8 mouse cellular contexts compared by ENCODE assay signal in genomic region chr2:130697153-130697810, GRCm38 (mm10). TPM values are rescaled to one million over a fixed set of nuclear protein-coding genes. Genes with fewer than 3 reads are reported as not detected.
DNase-seq lines count a peak whose midpoint lies in the region; ATAC-seq and TF ChIP-seq lines count a peak whose summit lies in the region.

Gene Slc4a11, minus strand, starts transcription at chr2:130697519.

- peak within 1 kb of the TSS; percentile 100 for H3K4me2 ChIP-seq in hindbrain, postnatal 0 days (ENCODE audit: low read depth, low read length)
- H3K4me2 ChIP-seq in midbrain, postnatal 0 days (ENCODE audit: low read depth, low read length, poor library complexity, severe bottlenecking) = peak within 1 kb of the TSS; percentile 99
- peak within 1 kb of the TSS; percentile 97 for H3K4me2 ChIP-seq in stomach, embryonic 15.5 days

- intact Hi-C loops in gastrocnemius, postnatal 14 days (cut with DNase I; ENCODE audit: low total_unique reads) = no loop called here

- peak; percentile 59 for ATAC-seq in hindbrain, postnatal 0 days
- peak; percentile 64 for ATAC-seq in midbrain, postnatal 0 days (ENCODE audit: low FRiP score)
- peak; percentile 65 for ATAC-seq in stomach, embryonic 15.5 days (ENCODE audit: insufficient read depth, low FRiP score, low read depth)

- H3K9me3 ChIP-seq in hindbrain, postnatal 0 days (ENCODE audit: low read length) = no peaks in the 10 kb centered on the region
- H3K9me3 ChIP-seq in midbrain, postnatal 0 days (ENCODE audit: low read length) = no peaks in the 10 kb centered on the region
- no peaks in the 10 kb centered on the region for H3K9me3 ChIP-seq in stomach, embryonic 15.5 days

- peaks cover 4% of the 10 kb centered on the region; the same call in 1 of the 2 replicates for H3K4me1 ChIP-seq in hindbrain, postnatal 0 days (ENCODE audit: insufficient read depth, low read length)
- H3K4me1 ChIP-seq in liver, adult 2 months (ENCODE audit: control insufficient read depth, insufficient read depth, low read length) = peaks cover 5% of the 10 kb centered on the region; the same call in 1 of the 2 replicates
- H3K4me1 ChIP-seq in midbrain, postnatal 0 days (ENCODE audit: insufficient read depth, low read length) = peaks cover 4% of the 10 kb centered on the region; the same call in 1 of the 2 replicates
- peaks cover 10% of the 10 kb centered on the region for H3K4me1 ChIP-seq in stomach, embryonic 15.5 days

- peak within 1 kb of the TSS; percentile 46 for H3K9ac ChIP-seq in hindbrain, postnatal 0 days (replicated peaks; ENCODE audit: low read length)
- no peak within 1 kb of the TSS for H3K9ac ChIP-seq in liver, adult 2 months (ENCODE audit: low read depth, low read length)
- peak within 1 kb of the TSS; percentile 52 for H3K9ac ChIP-seq in midbrain, postnatal 0 days (replicated peaks; ENCODE audit: low read length, poor library complexity, severe bottlenecking)
- H3K9ac ChIP-seq in stomach, embryonic 15.5 days = peak within 1 kb of the TSS; percentile 47; the same call in 1 of the 2 replicates

- no peak for TF ChIP-seq POLR2A in brain, embryonic 14.5 days (IDR thresholded peaks at IDR 0.05; ENCODE audit: borderline replicate concordance, extremely low read depth, insufficient read depth, insufficient read length, poor library complexity, severe bottlenecking)
- TF ChIP-seq POLR2A in liver, adult 2 months (IDR thresholded peaks at IDR 0.05; ENCODE audit: extremely low read depth, insufficient read depth, low read length) = no peak

- no peak for TF ChIP-seq CTCF in brain, embryonic 14.5 days (IDR thresholded peaks at IDR 0.05; ENCODE audit: borderline replicate concordance, extremely low read depth, insufficient read depth, insufficient read length)
- TF ChIP-seq CTCF in hindbrain, postnatal 0 days (IDR thresholded peaks at IDR 0.05; ENCODE audit: low read depth) = no peak
- TF ChIP-seq CTCF in liver, adult 2 months (IDR thresholded peaks at IDR 0.05; ENCODE audit: low read depth, low read length) = no peak
- TF ChIP-seq CTCF in midbrain, postnatal 0 days (IDR thresholded peaks at IDR 0.05) = no peak

- H3K79me2 ChIP-seq in liver, adult 2 months (ENCODE audit: control insufficient read depth, insufficient read depth, low read length) = no peaks in the 10 kb centered on the region

- H3K27me3 ChIP-seq in hindbrain, postnatal 0 days (ENCODE audit: insufficient read depth, low read length) = 0 out of 2 replicates have a peak, but pooled peaks cover 10% of the 10 kb centered on the region
- peaks cover 19% of the 10 kb centered on the region for H3K27me3 ChIP-seq in liver, adult 2 months (ENCODE audit: control insufficient read depth, insufficient read depth, low read length)
- peaks cover 33% of the 10 kb centered on the region for H3K27me3 ChIP-seq in midbrain, postnatal 0 days (ENCODE audit: insufficient read depth, low read length)
- H3K27me3 ChIP-seq in stomach, embryonic 15.5 days (replicated peaks) = peaks cover 24% of the 10 kb centered on the region

- no peak within 1 kb of the TSS for H3K27ac ChIP-seq in hindbrain, postnatal 0 days
- no peak within 1 kb of the TSS for H3K27ac ChIP-seq in liver, adult 2 months (replicated peaks; ENCODE audit: insufficient read depth, low read depth, low read length)
- no peak within 1 kb of the TSS for H3K27ac ChIP-seq in midbrain, postnatal 0 days (ENCODE audit: low read depth, low read length)
- H3K27ac ChIP-seq in stomach, embryonic 15.5 days = no peak within 1 kb of the TSS

- WGBS in hindbrain, postnatal 0 days = under 1% methylated on average over 61 of the region's 65 CpGs
- WGBS in liver, adult 2 months = 1% methylated on average over 60 of the region's 65 CpGs
- under 1% methylated on average over 53 of the region's 65 CpGs for WGBS in midbrain, postnatal 0 days
- under 1% methylated on average over 62 of the region's 65 CpGs for WGBS in stomach, embryonic 15.5 days

- peak within 1 kb of the TSS; percentile 56 for H3K4me3 ChIP-seq in hindbrain, postnatal 0 days (ENCODE audit: low read length)
- H3K4me3 ChIP-seq in liver, adult 2 months (ENCODE audit: insufficient read depth, low read depth, low read length) = peak within 1 kb of the TSS; percentile 50; the same call in 1 of the 2 replicates
- H3K4me3 ChIP-seq in midbrain, postnatal 0 days (ENCODE audit: low read depth, low read length) = peak within 1 kb of the TSS; percentile 53
- peak within 1 kb of the TSS; percentile 51 for H3K4me3 ChIP-seq in stomach, embryonic 15.5 days (replicated peaks)

- DNase-seq in cerebellum, postnatal 10 days = peak; percentile 36 to 55
- no peak for DNase-seq in cerebellum, adult 9-10 months
- peak; percentile 48 for DNase-seq in brain, embryonic 14.5 days (ENCODE audit: low read depth)
- peak; percentile 52 for DNase-seq in gastrocnemius, postnatal 14 days
- peak; percentile 24 for DNase-seq in hindbrain, postnatal 0 days (ENCODE audit: low spot score)
- no peak for DNase-seq in liver, adult 2 months (ENCODE audit: extremely low read depth, low read depth, low spot score)
- DNase-seq in midbrain, postnatal 0 days (ENCODE audit: low spot score) = peak; percentile 6

- no peaks in the 10 kb centered on the region for H3K36me3 ChIP-seq in hindbrain, postnatal 0 days (ENCODE audit: insufficient read depth, low read length)
- H3K36me3 ChIP-seq in liver, adult 2 months (ENCODE audit: control insufficient read depth, insufficient read depth, low read length) = no peaks in the 10 kb centered on the region
- H3K36me3 ChIP-seq in midbrain, postnatal 0 days (ENCODE audit: insufficient read depth, low read length) = no peaks in the 10 kb centered on the region
- H3K36me3 ChIP-seq in stomach, embryonic 15.5 days = no peaks in the 10 kb centered on the region

RNA-seq across cellular contexts. Expression of gene Slc4a11, which starts in this region (rescaled TPM):
- 1.9 and 2.2 TPM in 2 replicates for polyA plus RNA-seq in brain, embryonic 14.5 days (2012; rRNA removed)
- total RNA-seq in gastrocnemius, postnatal 14 days (2021) = under 1 TPM; 0.11 to 0.12 TPM
- total RNA-seq in hindbrain, postnatal 0 days (2014; rRNA removed) = 0.16 and 1.2 TPM in 2 replicates
- 0.49 and 0.53 TPM in 2 replicates for polyA plus RNA-seq in hindbrain, postnatal 0 days (2015; fragmentation: Nextera tagmentation; extraction: Ambion mirVana)
- total RNA-seq in liver, adult 2 months (2014; rRNA removed) = not detected in 2 replicates
- 0.34 and 0.36 TPM in 2 replicates for polyA plus RNA-seq in liver, adult 2 months (2012; rRNA removed)
- 0.16 and 0.33 TPM in 2 replicates for total RNA-seq in midbrain, postnatal 0 days (2014; rRNA removed)
- 0.42 and 0.56 TPM in 2 replicates for polyA plus RNA-seq in midbrain, postnatal 0 days (2015; fragmentation: Nextera tagmentation; extraction: Ambion mirVana)
- polyA plus RNA-seq in stomach, embryonic 15.5 days (2015; fragmentation: Nextera tagmentation; extraction: Ambion mirVana) = 0.52 and 0.58 TPM in 2 replicates

Comparison
In these comparisons a context has a peak if more than half of its experiments do, and no peak if none do; other contexts are left out.
1. DNase-seq: peak in cerebellum, postnatal 10 days (2 of 2), brain, embryonic 14.5 days (single experiment) and hindbrain, postnatal 0 days (single experiment); none in cerebellum, adult 9-10 months (single experiment) and liver, adult 2 months (single experiment).
2. Peak in DNase-seq in gastrocnemius, postnatal 14 days; RNA of the gene not detected or under 1 TPM.
3. Peak in DNase-seq, ATAC-seq, H3K4me3 ChIP-seq, H3K9ac ChIP-seq and H3K4me2 ChIP-seq in midbrain, postnatal 0 days; RNA of the gene not detected or under 1 TPM.
4. Peak in ATAC-seq, H3K4me3 ChIP-seq, H3K9ac ChIP-seq and H3K4me2 ChIP-seq in stomach, embryonic 15.5 days; RNA of the gene not detected or under 1 TPM.
5. Peak in every context shown above with its lines, with median percentiles within 50 percentile points of each other: ATAC-seq, H3K4me2 ChIP-seq and H3K4me3 ChIP-seq.